Mouse (Mus musculus): ENCODE data around the gene Actr5.

Actr5 gene

GRCm38 (mm10) chr2:158666071-158666800 is 41.5 kb downstream of the Actr5 start:
- no peak for DNase-seq (ENCODE audit: low spot score in 2 of 2)

GRCm38 (mm10) chr2:158667022-158667670 is 42.5 kb downstream of the Actr5 start:
- peak in 1 of 2 experiments; percentile 62 for DNase-seq (ENCODE audit: low spot score in 2 of 2)

GRCm38 (mm10) chr2:158667671-158668432 is 43.2 kb downstream of the Actr5 start:
- DNase-seq (ENCODE audit: low spot score in 2 of 2) = peak in 1 of 2 experiments; percentile 45

- no peak for DNase-seq (ENCODE audit: low spot score in 2 of 2)
Measured at GRCm38 (mm10) chr2:158668433-158669010, 43.8 kb downstream of the Actr5 start.

- no peak for DNase-seq (ENCODE audit: low spot score in 2 of 2)
Measured at GRCm38 (mm10) chr2:158669199-158670195, 44.8 kb downstream of the Actr5 start.

GRCm38 (mm10) chr2:158670571-158670970 is 45.9 kb downstream of the Actr5 start:
- no peak for DNase-seq (ENCODE audit: low spot score in 2 of 2)

GRCm38 (mm10) chr2:158672829-158673228 is 48.1 kb downstream of the Actr5 start:
- no peak for DNase-seq (ENCODE audit: low spot score in 2 of 2)

- DNase-seq (ENCODE audit: low spot score in 2 of 2) = no peak
Measured at GRCm38 (mm10) chr2:158673493-158673892, 48.8 kb downstream of the Actr5 start.

GRCm38 (mm10) chr2:158674131-158674530 is 49.4 kb downstream of the Actr5 start:
- no peak for DNase-seq (ENCODE audit: low spot score in 2 of 2)

- DNase-seq (ENCODE audit: low spot score in 2 of 2) = no peak
Measured at GRCm38 (mm10) chr2:158674759-158675158, 50.1 kb downstream of the Actr5 start.

GRCm38 (mm10) chr2:158675161-158675560 is 50.5 kb downstream of the Actr5 start:
- DNase-seq (ENCODE audit: low spot score in 2 of 2) = no peak

- no peak for DNase-seq (ENCODE audit: low spot score in 2 of 2)
Measured at GRCm38 (mm10) chr2:158675907-158676533, 51.3 kb downstream of the Actr5 start.

- no peak for DNase-seq (ENCODE audit: low spot score in 2 of 2)
Measured at GRCm38 (mm10) chr2:158677946-158678345, 53.3 kb downstream of the Actr5 start.

GRCm38 (mm10) chr2:158679091-158679490 is 54.4 kb downstream of the Actr5 start:
- DNase-seq (ENCODE audit: low spot score in 2 of 2) = no peak

- DNase-seq (ENCODE audit: low spot score in 2 of 2) = no peak
Measured at GRCm38 (mm10) chr2:158680357-158680889, 55.7 kb downstream of the Actr5 start.

- DNase-seq (ENCODE audit: low spot score in 2 of 2) = no peak
Measured at GRCm38 (mm10) chr2:158681714-158682113, 57.0 kb downstream of the Actr5 start.

GRCm38 (mm10) chr2:158682344-158683037 is 57.8 kb downstream of the Actr5 start:
- no peak for DNase-seq (ENCODE audit: low spot score in 2 of 2)

- DNase-seq (ENCODE audit: low spot score in 2 of 2) = no peak
Measured at GRCm38 (mm10) chr2:158683038-158683413, 58.3 kb downstream of the Actr5 start.

GRCm38 (mm10) chr2:158684247-158684843 is 59.7 kb downstream of the Actr5 start:
- DNase-seq (ENCODE audit: low spot score in 2 of 2) = no peak

Data from right cerebral cortex, postnatal 36 days (tissue).